Mouse (Mus musculus) frontal cortex, postnatal 10 days (tissue): ENCODE data around the gene Siglece.

ENCODE experiments used
- DNase-seq, 2 experiments: peaks; one replicate each; pipeline ENCODE4 v3.0.0; 2022; ENCODE audit warnings: low spot score in 2 of 2, mixed read lengths in 1 of 2

The Siglece gene

GRCm38 (mm10) chr7:43625794-43626422, 34.1 kb downstream of the Siglece start:
- no peak for DNase-seq

- DNase-seq = no peak
Observed at GRCm38 (mm10) chr7:43625065-43625464, 34.9 kb downstream of the Siglece start.

- no peak for DNase-seq
Observed at GRCm38 (mm10) chr7:43623819-43624218, 36.1 kb downstream of the Siglece start.

- DNase-seq = no peak
Observed at GRCm38 (mm10) chr7:43622927-43623326, 37.0 kb downstream of the Siglece start.

GRCm38 (mm10) chr7:43613816-43614551, 46.0 kb downstream of the Siglece start:
- DNase-seq = no peak

GRCm38 (mm10) chr7:43608316-43608824, 51.6 kb downstream of the Siglece start:
- DNase-seq = no peak

GRCm38 (mm10) chr7:43607743-43608287, 52.1 kb downstream of the Siglece start:
- no peak for DNase-seq

GRCm38 (mm10) chr7:43606896-43607742, 52.8 kb downstream of the Siglece start, which contains the start of gene Zfp819:
TSS of gene Zfp819 (plus strand) at chr7:43607169.
- peak; percentile 67 to 74 for DNase-seq

- no peak for DNase-seq
Observed at GRCm38 (mm10) chr7:43601884-43602283, 58.1 kb downstream of the Siglece start.
